Mouse (Mus musculus) telencephalon, adult 2 months (tissue): ENCODE measurements around the gene Vat1.
"Not testable (repeated sequence)": the region's sequence is repeated elsewhere in the genome, so short reads cannot be mapped to it uniquely, and the experiment has no call there.

Experiments used
- DNase-seq: peaks from one replicate; pipeline ENCODE4 v3.0.0-alpha.2; 2011; ENCODE audit warnings: low read depth, low spot score

Vat1 gene

DNA sequence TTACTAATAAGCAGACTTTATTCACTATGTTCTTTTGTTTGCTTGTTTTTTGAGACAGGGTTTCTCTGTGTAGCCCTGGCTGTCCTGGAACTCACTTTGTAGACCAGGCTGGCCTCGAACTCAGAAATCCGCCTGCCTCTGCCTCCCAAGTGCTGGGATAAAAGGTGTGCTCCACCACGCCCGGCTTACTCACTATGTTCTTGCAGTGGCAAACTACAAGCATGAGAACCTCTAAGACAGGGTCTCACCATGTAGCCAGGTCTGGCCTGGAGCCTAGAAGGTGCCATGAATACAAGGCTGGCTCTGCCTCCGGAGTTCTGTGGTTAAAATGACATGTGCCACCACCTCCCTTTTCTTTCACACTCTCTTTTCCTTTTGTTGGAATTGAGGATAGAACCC lies 521 bp upstream of the Vat1 start:
- DNase-seq: not testable (repeated sequence)

- DNase-seq: no peak
These were observed 745 bp downstream of the Vat1 start for GRCm38 (mm10) chr11:101465101-101465868.

DNA sequence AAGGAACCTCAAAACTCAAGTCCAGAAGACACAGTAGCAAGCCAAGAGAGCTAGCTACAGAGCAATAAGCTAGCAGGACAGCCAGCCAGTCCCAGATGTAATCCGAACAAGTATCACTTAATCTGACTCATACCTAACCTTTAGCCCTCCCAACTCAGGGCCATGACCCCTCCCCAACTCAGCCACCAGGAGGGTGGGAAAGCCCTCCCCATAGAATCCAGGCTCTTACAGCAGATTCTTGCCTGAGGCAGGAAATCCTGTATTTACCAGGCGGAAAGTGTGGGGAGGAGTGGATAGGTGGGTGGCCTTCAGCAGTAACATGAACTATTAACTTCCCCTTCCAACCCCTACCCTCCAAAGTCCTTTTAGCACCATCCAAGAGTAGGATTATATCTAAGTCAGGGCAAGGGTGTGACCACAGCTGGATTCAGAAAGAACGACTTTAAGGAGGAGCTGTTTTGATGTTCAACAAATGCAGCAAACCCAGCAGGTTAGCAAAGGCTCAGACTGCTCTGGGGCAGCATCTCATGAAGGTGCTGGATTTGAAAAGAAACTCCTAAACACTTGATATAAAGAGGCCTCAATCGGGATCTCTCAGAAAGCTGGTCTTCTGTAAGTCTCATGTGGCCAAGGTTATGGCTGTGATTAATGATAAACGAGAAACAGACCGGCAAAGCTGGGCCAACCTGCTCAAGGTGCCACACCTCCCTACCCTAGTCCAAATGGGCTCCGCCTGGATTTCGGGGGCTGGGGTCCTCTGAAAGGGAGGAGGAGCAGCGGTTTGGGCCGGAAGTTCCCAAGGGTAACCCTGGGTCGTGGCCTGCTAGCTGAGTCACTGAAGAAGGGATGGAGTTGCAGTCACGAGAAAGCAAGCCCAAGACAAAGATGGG lies 1.6 kb downstream of the Vat1 start, which contains the start of gene Rnd2:
Rnd2 (plus strand) TSS at position 789 of the 890 bp plus-strand sequence.
- DNase-seq: no peak

DNA sequence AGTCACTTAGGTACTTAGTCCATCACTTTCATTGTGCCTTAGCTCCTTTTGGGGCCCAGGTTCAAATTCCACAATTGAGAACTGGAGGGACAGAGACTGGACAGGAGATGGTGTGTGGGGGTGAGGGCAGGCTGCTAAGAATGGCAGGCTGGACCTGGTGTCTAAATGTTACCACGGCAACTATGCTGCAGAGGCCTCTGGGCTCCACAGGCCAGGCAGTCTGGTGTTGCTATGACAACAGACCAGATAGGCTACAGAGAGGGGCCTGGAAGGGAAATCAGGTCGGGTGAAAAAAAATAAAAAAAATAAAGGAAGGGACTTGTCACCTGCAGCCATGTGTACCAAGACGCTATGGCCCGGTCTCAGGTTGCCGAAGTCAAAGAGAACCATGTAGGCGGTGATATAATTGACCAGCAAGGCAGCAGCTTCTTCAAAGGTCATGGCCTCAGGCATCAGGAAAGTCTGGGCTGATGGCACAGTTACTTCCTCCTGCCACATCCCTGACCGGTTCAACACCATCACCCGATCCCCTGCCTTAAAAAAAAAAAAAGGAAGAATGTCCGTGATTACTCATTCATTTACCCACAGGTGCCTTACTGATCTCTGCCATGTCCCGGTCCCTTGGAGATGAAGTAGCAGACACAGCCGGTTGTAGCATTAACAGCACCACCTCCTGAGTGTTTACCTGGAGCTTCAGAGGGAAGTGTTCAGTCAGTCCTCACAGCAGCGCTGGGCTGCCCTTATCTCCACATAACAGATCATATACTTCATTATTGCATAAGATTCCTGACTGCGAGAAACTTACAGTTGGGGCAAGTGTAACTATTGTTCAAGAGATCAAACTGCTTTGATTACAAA lies 3.2 kb downstream of the Vat1 start:
- no peak for DNase-seq

GRCm38 (mm10) chr11:101462141-101462540 lies 3.9 kb downstream of the Vat1 start:
- no peak for DNase-seq

DNA sequence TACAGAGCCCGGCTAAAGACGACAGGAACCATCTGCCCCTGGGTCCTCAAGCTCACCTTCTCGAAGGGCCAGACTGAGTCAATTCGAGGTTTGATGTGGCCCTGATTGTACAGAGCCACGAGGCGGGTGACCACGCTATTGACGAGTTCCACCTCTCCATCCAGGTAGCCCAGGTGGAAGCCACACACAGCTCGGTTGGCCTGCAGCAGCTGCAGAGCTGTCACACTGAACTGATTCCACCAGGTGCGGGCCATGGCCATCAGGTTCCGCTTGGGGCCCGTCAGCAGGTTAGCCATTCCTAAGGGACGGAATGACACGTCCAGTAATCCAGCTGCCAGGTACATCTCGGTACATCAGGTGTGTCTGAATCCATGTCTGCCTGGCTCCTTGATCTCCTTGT lies 5.7 kb downstream of the Vat1 start:
- no peak for DNase-seq

GRCm38 (mm10) chr11:101459716-101460115 lies 6.3 kb downstream of the Vat1 start:
- no peak for DNase-seq

- no peak for DNase-seq
These were observed 7.8 kb downstream of the Vat1 start for GRCm38 (mm10) chr11:101458217-101458616.

- no peak for DNase-seq
These were observed 8.4 kb downstream of the Vat1 start for GRCm38 (mm10) chr11:101457631-101458030.

GRCm38 (mm10) chr11:101455627-101456026 lies 10.4 kb downstream of the Vat1 start:
- no peak for DNase-seq

GRCm38 (mm10) chr11:101454702-101455101 lies 11.3 kb downstream of the Vat1 start:
- DNase-seq: no peak

GRCm38 (mm10) chr11:101452093-101452774 lies 13.8 kb downstream of the Vat1 start:
- DNase-seq: no peak

DNA sequence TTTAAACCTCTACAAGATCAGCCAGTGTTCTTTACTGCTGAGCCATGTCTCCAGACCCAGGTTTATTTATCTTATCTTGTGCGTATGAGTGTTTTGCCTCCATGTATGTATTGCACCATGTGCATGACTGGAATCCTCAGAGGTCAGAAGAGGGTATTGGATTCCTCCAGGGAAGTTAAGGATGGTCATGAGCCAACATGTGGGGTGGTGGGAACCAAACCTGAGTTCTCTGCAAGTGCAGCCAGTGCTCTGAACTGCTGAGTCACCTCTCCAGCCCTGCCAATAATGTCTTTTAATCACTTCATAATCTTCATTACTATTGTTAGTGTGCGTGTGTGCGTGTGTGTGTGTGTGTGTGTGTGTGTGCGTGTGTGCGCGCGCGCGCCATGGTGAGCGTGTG lies 14.5 kb downstream of the Vat1 start:
- DNase-seq: no peak

DNA sequence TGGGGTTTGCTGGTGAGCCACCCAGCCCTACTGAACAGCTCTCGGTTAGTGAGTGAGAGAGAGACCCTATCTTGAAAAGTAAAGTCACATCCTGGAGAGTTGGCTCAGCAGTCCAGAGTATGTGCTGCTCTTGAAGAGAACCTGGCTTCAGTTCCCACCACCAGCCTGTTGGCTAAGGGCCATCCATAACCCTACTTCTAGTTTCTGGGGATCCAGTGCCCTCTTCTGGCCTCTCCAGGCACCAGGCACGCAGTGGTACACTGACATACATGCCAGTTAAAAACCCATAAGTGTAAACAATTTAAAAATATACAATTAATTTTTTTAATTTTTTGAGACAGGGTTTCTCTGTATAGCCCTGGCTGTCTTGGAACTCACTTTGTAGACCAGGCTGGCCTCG lies 15.6 kb downstream of the Vat1 start:
- DNase-seq: no peak

DNA sequence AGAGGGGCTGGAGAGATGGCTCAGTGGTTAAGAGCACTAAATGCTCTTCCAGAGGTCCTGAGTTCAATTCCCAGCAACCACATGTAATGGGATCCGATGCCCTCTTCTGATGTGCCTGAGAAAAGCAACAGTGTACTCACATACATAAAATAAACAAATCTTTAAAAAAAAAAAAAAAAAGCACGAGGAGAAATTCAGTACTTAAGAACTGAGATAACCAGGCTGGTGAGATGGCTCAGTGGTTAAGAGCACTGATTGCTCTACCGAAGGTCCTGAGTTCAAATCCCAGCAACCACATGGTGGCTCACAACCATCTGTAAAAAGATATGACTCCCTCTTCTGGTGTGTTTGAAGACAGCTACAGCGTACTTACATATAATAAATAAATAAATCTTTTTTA lies 16.4 kb downstream of the Vat1 start:
- DNase-seq: not testable (repeated sequence)

DNA sequence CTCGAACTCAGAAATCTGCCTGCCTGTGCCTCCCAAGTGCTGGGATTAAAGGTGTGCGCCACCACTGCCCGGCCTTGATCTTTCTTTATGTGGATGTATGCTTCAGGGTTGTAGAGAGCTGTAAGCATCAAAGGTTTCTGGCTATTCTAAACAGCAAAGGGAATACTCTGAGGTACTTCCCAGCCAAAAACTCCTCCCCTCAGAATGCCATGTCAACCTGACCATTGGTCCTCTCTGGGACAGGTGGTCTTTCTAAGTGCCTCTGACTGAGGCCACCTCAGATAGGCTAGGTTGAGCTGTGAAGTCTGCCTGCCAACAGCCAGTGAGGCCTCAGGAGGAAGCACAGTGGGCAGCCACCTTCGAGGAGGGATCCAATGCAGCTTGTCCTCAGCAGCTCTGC lies 17.1 kb downstream of the Vat1 start:
- DNase-seq: no peak

DNA sequence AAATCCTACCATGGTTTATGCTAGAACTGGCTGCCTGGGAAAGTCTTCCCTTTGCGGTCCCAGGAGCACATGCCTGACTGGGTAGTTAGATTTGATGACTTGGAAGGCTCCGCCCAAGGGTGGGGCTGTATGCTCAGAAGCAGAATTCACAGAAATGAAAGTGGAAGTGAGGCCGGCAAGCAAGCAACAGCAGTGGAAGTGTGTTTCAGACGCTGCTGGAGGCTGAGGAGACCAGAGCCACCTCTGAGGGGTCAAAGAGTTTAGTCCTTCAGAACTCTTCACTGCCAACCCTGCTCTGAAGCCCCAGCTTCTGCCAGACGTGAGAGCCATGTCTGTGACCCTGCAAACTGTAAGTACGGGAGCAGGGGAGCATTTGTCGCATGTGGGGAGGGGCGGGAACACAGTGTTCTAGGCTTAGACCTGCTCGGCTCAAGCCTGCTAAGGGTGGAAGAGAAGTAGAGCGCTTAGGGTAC lies 17.7 kb downstream of the Vat1 start, which contains the start of gene Ifi35:
Ifi35 (plus strand) TSS at position 134 of the 473 bp plus-strand sequence.
- no peak for DNase-seq

- DNase-seq: no peak
These were observed 18.2 kb downstream of the Vat1 start for GRCm38 (mm10) chr11:101447786-101448185.

DNA sequence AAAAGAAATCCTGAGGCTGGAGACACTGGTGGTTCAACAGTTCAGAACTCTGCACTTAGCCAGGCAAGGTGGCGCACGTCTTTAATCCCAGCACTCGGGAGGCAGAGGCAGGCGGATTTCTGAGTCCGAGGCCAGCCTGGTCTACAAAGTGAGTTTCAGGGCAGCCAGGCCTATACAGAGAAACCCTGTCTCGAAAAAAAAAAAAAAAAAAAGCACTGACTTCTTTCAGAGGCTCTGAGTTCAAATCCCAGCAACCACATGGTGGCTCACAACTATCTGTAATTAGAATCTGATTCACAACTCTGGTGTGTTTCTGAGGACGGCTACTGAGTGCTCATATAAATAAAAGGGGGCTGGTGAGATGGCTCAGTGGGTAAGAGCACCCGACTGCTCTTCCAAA lies 19.2 kb downstream of the Vat1 start:
- DNase-seq: not testable (repeated sequence)

DNA sequence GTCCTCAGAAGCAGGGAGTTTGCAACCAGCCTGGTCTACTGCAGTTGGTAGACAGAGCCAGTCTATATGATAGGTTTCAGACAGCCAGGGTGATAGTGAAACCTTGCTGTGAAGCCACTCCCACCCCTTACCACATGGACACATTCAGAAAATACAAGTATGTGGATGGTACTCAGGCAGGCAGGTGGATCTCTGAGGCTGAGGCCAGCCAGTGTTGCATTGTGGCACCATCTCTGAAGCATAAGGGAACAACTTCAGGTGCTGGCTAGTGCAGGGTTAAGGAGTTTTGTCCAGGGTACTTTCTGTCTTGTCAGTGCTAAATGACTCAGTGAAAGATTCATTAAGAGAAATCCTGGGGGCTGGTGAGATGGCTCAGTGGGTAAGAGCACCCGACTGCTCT lies 19.7 kb downstream of the Vat1 start:
- no peak for DNase-seq

DNA sequence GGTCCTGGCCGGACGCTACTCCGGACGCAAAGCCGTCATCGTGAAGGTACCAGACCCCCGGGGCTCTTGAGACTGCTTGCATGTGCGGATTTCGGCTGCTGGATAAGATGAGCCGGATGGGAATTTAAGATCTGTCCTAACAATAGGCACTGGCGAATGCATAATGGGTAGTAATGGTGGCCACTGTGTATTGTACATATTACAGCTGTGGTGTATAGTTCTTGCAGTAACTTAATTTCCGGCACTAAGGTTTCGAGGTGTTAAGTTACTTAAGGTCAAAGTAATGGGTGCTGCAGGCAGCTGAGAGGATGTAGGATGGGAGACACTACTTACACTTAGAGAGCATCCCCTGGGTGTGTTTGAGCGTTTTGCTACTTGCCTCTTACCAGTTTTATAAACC lies 23.3 kb downstream of the Vat1 start:
- no peak for DNase-seq
